Mouse (Mus musculus) ovary, adult 10 weeks (tissue): ENCODE measurements around the gene Gm16181. TPM values are rescaled to one million over a fixed set of nuclear protein-coding genes. Genes with fewer than 3 reads are reported as not detected.

Experiments
- polyA plus RNA-seq: library from polyadenylated mRNA; stranded (reverse); fragments of 350-450 nt; fragmentation: Illumina TruSeq; extraction: RNeasy Lipid Tissue Mini Kit (QIAGEN cat#74804); gene quantifications from one replicate; pipeline ENCODE4 v1.2.3, GENCODE M21; 2014

The Gm16181 gene
- polyA plus RNA-seq, result not detected

GRCm38 (mm10) chr17:35220156-35220952, at the start of gene Gm16181:
Gene Gm16181, plus strand, starts transcription at chr17:35220834.

GRCm38 (mm10) chr17:35175968-35176367, 44.7 kb upstream of the Gm16181 start, which contains the start of gene Aif1:
Gene Aif1, minus strand, starts transcription at chr17:35176068.

GRCm38 (mm10) chr17:35187959-35188610, 32.5 kb upstream of the Gm16181 start, which contains the start of gene Lst1:
Gene Lst1, minus strand, starts transcription at chr17:35188439.

DNA sequence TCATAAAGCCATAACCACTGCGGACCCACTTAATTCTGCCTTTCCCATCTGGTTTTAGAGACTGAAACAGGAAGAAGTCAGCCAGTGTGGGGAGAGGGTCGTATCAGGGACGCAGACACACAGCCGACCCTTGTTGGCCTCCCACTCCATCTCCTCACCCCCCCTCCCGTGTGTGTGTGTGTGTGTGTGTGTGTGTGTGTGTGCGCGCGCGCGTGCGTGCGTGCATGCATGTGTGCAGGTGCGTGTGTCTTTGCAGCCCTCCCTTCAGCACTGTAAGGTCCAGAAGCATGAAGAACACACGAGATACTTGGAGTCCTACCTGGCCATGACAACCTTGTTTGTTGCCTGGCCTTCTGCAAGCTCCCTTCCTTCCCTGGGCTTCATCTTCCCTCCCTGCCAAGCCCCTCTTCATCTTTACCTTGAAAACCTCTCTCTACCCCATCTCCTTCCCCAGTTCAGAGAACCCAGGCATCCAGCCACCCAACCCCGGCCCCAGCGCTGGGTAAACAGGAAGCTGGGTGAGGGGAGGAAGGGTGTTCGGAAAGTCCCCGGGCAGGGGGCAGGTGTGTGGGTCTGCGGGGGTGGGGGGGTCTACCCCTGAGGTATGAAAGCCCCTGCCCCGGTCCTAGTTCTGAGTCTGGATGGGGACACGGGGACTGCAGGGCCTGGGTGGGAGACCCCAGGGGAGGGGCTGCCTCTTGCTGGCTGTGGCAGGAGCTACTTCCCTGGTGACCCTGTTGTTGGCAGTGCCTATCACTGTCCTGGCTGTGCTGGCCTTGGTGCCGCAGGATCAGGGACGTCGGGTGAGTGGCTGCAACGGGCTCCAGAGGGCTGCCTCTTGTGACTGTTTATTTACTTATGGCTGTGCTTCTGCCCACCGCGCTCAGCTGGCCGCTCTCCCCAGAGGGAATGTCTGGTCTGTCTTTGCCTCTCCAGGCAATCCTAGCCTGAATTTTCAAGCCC, 26.5 kb upstream of the Gm16181 start, which contains the start of gene Ltb:
Gene Ltb (plus strand): TSS at position 559 of the 963 bp plus-strand sequence.

GRCm38 (mm10) chr17:35201787-35202186, 18.8 kb upstream of the Gm16181 start, which contains the start of gene Tnf:
Gene Tnf, minus strand, starts transcription at chr17:35202007.

GRCm38 (mm10) chr17:35204494-35205379, 15.9 kb upstream of the Gm16181 start, which contains the start of gene Lta:
Gene Lta, minus strand, starts transcription at chr17:35205351.

DNA sequence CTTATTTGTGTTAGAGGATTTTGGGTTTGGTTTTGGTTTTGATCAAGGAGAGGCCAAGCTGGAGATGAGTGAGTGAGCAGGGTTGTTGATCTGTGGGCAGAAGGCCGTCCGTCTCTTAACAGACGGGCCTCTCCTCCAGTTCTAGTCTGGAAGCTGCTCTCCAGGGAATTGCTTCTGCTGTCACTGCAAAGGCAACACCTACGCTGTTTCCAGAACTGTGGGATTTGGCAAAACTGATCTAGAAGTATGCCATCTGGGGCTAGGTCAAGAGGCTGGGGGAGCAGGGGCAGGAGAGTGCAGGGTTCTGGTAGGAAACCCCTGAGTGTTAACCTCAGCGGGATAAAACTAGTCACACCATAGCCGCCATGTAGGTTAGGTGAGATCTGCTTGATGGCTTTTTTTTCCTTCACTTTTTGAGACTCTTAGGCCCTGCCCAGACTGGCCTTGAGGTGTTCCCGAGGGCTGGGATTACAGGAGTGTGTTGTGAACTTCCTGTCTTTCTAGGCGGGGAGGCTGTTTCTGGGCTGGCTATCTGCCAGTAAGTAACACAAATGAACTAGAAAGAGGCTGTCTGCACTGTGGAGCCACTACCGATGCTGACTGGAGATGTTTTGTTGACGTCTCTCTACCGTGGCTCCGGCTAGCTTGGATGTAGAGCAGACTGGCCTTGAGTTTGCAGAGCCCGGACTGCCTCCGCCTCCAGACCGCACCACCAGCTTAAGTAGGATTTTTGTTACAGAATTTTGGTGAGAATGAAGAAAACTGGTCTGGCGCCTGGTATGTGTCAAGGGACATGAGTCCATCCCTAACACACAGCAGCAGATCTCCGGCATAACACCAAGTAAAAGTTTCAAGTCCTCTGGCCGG, 12.7 kb downstream of the Gm16181 start, which contains the start of gene Atp6v1g2:
Gene Atp6v1g2 (plus strand): TSS at position 547 of the 867 bp plus-strand sequence.

DNA sequence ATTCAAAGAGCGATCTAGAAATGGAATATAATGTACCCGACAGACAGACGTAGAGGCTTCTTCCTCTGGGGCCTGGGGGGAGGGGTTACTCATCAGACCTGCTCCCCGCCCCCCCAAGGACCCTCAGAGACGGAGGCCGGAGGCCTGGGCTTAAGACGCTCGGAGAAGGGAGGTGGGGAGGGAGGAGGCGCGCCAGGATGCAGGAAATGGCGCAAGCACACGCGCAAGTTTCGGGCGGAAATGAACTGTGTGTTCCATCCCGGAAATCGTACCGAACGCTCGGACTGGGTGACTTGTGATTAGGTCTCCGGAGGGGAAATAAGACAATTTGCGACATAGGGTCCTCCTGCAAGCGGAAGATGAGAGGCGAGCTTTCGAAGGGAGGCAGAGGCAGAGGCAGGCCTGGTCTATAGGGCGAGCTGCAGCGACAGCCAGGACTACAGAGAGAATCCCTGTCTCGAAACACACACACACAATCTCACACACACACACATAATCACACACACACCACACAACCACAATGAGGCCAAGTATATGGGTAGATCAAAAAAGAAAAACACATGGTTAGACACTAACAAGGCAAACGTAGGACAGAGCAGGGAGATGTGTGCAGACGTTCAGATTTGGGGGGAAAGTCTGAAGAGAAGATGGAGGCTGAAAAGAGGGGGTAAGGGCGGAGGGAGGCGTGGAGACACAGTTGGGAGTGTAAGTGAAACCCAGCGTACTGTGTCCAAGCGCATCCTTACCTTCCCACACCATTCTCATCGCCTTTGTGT, 15.2 kb downstream of the Gm16181 start, which contains the start of gene Nfkbil1:
Gene Nfkbil1 (minus strand): TSS at position 179 of the 776 bp plus-strand sequence.

DNA sequence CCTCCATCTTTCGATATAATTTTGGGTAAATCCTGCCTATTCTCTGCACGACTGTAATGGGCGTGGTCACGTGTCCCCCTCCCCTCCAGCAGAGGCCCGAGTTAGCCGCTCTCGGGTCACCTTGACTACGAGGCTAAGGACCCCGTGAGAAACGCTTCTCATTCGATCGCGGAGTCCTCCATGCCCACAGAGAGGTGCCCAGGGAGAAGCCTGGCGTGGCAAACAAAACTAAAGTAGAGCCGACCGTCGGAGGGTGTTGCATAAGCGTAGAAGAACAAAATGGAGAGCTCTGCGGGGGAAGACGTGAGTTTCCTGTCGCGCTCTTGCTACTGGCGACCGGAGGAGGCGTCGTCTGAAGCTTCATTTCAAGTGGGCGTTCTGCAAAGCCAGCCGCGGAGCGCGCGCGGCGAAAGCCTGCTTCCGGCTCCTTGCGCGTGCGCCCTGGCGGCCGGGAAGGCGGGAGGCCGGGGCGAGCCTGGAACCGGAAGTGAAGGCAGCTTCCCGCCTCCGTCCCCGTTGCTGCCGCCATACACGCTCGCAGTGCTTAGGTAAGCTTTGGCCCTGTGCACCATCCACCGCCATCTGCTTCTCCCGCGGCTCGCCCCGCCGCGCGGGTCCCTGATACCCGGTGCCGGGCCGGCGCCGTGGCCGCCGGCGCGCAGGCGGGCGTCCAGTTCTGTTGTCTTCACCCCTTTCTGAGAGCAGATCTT, 20.8 kb downstream of the Gm16181 start, which contains the start of gene Ddx39b:
Gene Ddx39b (plus strand): TSS at position 442 of the 710 bp plus-strand sequence.

DNA sequence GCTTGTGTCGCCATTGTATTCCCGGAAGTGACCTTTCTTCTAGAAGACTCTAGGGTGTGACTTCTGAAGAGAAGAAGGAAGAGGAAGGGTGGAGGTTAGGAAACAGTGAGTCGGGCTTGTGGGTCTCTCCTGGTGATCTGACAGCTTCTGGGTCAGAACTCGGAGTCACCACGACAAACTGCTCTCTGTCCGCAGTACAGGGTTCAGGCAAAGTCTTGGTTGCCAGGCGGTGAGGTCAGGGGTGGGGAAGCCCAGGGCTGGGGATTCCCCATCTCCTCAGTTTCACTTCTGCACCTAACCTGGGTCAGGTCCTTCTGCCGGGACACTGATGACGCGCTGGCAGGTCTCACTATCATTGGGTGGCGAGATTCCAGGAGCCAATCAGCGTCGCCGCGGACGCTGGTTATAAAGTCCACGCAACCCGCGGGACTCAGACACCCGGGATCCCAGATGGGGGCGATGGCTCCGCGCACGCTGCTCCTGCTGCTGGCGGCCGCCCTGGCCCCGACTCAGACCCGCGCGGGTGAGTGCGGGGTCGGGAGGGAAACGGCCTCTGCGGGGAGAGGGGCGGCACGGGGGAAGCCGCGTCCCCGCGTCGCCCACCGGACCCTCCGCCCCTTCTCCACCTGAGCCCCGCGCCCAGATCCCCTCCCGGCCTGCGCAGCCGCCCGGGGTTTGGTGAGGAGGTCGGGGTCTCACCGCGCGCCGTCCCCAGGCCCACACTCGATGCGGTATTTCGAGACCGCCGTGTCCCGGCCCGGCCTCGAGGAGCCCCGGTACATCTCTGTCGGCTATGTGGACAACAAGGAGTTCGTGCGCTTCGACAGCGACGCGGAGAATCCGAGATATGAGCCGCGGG, 42.3 kb downstream of the Gm16181 start, which contains the start of gene H2-D1:
Gene H2-D1 (plus strand): TSS at position 67 of the 859 bp plus-strand sequence.

Other genes with a start within 250 kb of the Gm16181 start
- gene Hspa1a, start 248.7 kb upstream of the Gm16181 start, polyA plus RNA-seq, result 8.2 TPM
- not detected for gene Hspa1l, start 248.1 kb upstream of the Gm16181 start, polyA plus RNA-seq
- gene Lsm2, start 239.0 kb upstream of the Gm16181 start, polyA plus RNA-seq, result 19.2 TPM
- 6.0 TPM for gene Vars, start 219.8 kb upstream of the Gm16181 start, polyA plus RNA-seq
- not detected for gene Vwa7, start 204.3 kb upstream of the Gm16181 start, polyA plus RNA-seq
- not detected for gene Sapcd1, start 192.8 kb upstream of the Gm16181 start, polyA plus RNA-seq
- 0.68 TPM for gene Msh5, start 174.1 kb upstream of the Gm16181 start, polyA plus RNA-seq
- gene Clic1, start 170.9 kb upstream of the Gm16181 start, polyA plus RNA-seq, result 25.1 TPM
- gene Ddah2, start 161.8 kb upstream of the Gm16181 start, polyA plus RNA-seq, result 2.7 TPM
- not detected for gene Ly6g6c, start 155.4 kb upstream of the Gm16181 start, polyA plus RNA-seq
- 0.20 TPM for gene Mpig6b, start 154.7 kb upstream of the Gm16181 start, polyA plus RNA-seq
- not detected for gene Ly6g6e, start 143.9 kb upstream of the Gm16181 start, polyA plus RNA-seq
- not detected for gene Ly6g6d, start 142.8 kb upstream of the Gm16181 start, polyA plus RNA-seq
- not detected for gene Ly6g6f, start 135.2 kb upstream of the Gm16181 start, polyA plus RNA-seq
- gene Abhd16a, start 131.6 kb upstream of the Gm16181 start, polyA plus RNA-seq, result 3.5 TPM
- not detected for gene Ly6g5c, start 112.6 kb upstream of the Gm16181 start, polyA plus RNA-seq
- gene Ly6g5b, start 105.4 kb upstream of the Gm16181 start, polyA plus RNA-seq, result not detected
- 0.91 TPM for gene Gpank1, start 99.4 kb upstream of the Gm16181 start, polyA plus RNA-seq
- gene Csnk2b, start 98.8 kb upstream of the Gm16181 start, polyA plus RNA-seq, result 117 TPM
- 0.83 TPM for gene D17H6S53E, start 94.5 kb upstream of the Gm16181 start, polyA plus RNA-seq
- not detected for gene Apom, start 88.8 kb upstream of the Gm16181 start, polyA plus RNA-seq
- gene Bag6, start 85.7 kb upstream of the Gm16181 start, polyA plus RNA-seq, result 9.7 TPM
- gene Prrc2a, start 55.9 kb upstream of the Gm16181 start, polyA plus RNA-seq, result 10.0 TPM
- gene Aif1, start 44.8 kb upstream of the Gm16181 start, polyA plus RNA-seq, result 5.8 TPM
- gene Lst1, start 32.4 kb upstream of the Gm16181 start, polyA plus RNA-seq, result not detected
- gene Ltb, start 26.4 kb upstream of the Gm16181 start, polyA plus RNA-seq, result not detected
- not detected for gene Tnf, start 18.8 kb upstream of the Gm16181 start, polyA plus RNA-seq
- gene Lta, start 15.5 kb upstream of the Gm16181 start, polyA plus RNA-seq, result not detected
- 5.4 TPM for gene Atp6v1g2, start 12.8 kb downstream of the Gm16181 start, polyA plus RNA-seq
- not detected for gene Nfkbil1, start 15.0 kb downstream of the Gm16181 start, polyA plus RNA-seq
- gene Ddx39b, start 20.9 kb downstream of the Gm16181 start, polyA plus RNA-seq, result 7.3 TPM
- 26.9 TPM for gene H2-D1, start 41.9 kb downstream of the Gm16181 start, polyA plus RNA-seq
- not detected for gene H2-Q1, start 99.6 kb downstream of the Gm16181 start, polyA plus RNA-seq
- gene H2-Q2, start 121.4 kb downstream of the Gm16181 start, polyA plus RNA-seq, result 2.1 TPM
- 21.8 TPM for gene H2-Q4, start 158.8 kb downstream of the Gm16181 start, polyA plus RNA-seq
- 3.0 TPM for gene H2-Q6, start 204.0 kb downstream of the Gm16181 start, polyA plus RNA-seq
- 2.0 TPM for gene H2-Q7, start 218.3 kb downstream of the Gm16181 start, polyA plus RNA-seq
- 0.80 TPM for gene H2-Q10, start 249.3 kb downstream of the Gm16181 start, polyA plus RNA-seq